Mouse (Mus musculus): ENCODE results near the gene Moap1.
A peak's percentile ranks its signal among the peaks of the same experiment; 100 is the strongest.

Gene Moap1

GRCm38 (mm10) chr12:102705216-102705871, 38.1 kb downstream of the Moap1 start:
- DNase-seq = peak; percentile 91

- DNase-seq = peak; percentile 59
Measured at GRCm38 (mm10) chr12:102704457-102705198, 38.8 kb downstream of the Moap1 start, which contains the start of gene Itpk1. TSS of gene Itpk1 (minus strand) at chr12:102704930.

GRCm38 (mm10) chr12:102703921-102704408, 39.5 kb downstream of the Moap1 start:
- no peak for DNase-seq

- DNase-seq = no peak
Measured at GRCm38 (mm10) chr12:102703441-102703840, 40.0 kb downstream of the Moap1 start.

- DNase-seq = no peak
Measured at GRCm38 (mm10) chr12:102703111-102703412, 40.4 kb downstream of the Moap1 start.

- DNase-seq = peak; percentile 68
Measured at GRCm38 (mm10) chr12:102702356-102703110, 40.9 kb downstream of the Moap1 start.

- no peak for DNase-seq
Measured at GRCm38 (mm10) chr12:102701691-102702207, 41.7 kb downstream of the Moap1 start.

GRCm38 (mm10) chr12:102700453-102700852, 43.0 kb downstream of the Moap1 start:
- DNase-seq = peak; percentile 17

GRCm38 (mm10) chr12:102699156-102699555, 44.3 kb downstream of the Moap1 start:
- DNase-seq = peak; percentile 6

GRCm38 (mm10) chr12:102698089-102698684, 45.3 kb downstream of the Moap1 start:
- DNase-seq = peak; percentile 10

- DNase-seq = peak; percentile 3
Measured at GRCm38 (mm10) chr12:102697381-102697780, 46.1 kb downstream of the Moap1 start.

GRCm38 (mm10) chr12:102696635-102697354, 46.7 kb downstream of the Moap1 start:
- DNase-seq = peak; percentile 5

GRCm38 (mm10) chr12:102695369-102696239, 47.9 kb downstream of the Moap1 start:
- DNase-seq = peak; percentile 88

Data from layer of hippocampus, adult 9-11 months (tissue).